Mouse (Mus musculus): ENCODE data around the gene Inpp1.

Inpp1 gene

DNA sequence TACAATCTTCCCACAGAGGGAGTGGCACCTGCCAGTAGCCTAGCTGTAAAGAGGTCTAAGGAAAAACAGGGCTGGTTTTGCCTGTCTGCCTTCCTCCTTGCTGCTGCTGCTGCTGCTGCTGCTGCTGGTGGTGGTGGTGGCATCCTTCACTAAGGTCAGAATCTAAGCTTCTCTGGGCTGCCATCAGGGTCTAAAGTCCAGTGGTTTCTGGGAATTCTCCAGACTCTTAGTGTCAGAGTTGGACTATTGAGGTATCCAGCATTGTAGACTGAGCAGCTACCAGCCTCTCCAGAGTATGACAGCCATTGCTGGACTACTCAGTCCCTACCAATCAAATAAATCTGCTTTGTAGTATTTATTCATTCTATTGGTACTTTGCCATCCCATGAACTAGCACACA, 24.8 kb downstream of the Inpp1 start:
- DNase-seq (ENCODE audit: low read depth): no peak

GRCm38 (mm10) chr1:52787254-52787653, 30.2 kb downstream of the Inpp1 start:
- DNase-seq (ENCODE audit: low read depth): no peak

DNA sequence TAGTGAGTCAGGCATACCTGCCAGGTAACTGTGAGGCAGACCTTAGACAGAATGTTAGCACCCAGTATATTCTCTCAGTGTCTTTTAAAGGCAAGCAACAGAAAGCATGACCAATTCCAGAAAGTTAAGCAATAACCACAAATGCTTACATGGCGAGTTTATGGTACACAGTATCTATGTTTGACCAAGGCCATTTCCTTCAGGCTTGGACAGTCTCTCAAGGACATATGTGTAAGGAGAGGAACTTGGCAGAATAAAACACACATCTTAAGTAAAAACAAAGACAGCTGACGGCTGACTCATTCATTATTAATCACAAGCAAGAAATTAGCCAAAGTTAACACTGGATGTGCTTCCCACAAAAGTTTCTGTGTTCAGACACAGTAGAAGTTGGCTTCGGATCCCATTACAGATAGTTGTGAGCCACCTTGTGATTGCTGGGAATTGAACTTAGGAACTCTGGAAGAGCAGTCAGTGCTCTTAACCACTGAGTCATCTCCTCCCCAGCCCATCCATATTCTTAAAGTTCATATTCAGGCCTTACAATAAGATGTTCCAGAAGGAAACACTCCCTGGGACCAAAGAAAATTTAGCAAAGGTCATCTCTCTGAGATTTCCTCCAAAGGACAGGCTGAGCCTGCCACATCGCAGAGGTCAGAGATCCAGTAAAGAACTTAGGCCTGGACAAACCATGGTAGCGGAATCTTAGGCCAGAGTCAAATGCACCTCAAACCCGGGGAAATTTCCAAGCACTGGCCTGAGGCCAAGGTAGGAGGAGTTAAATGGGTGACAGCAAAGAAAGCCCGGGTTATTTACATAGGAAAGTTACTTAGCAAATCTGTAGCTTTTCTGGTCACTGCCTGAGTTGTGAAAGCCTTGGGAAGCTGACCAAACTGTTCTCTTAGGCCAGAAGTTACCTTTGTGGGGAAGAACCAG, 52.0 kb downstream of the Inpp1 start:
- no peak for DNase-seq (ENCODE audit: low read depth)

GRCm38 (mm10) chr1:52763894-52764809, 53.3 kb downstream of the Inpp1 start:
- peak; percentile 31 for DNase-seq (ENCODE audit: low read depth)

- no peak for DNase-seq (ENCODE audit: low read depth)
Measured at GRCm38 (mm10) chr1:52758174-52758573, 59.3 kb downstream of the Inpp1 start.

GRCm38 (mm10) chr1:52754331-52754730, 63.2 kb downstream of the Inpp1 start:
- DNase-seq (ENCODE audit: low read depth): no peak

DNA sequence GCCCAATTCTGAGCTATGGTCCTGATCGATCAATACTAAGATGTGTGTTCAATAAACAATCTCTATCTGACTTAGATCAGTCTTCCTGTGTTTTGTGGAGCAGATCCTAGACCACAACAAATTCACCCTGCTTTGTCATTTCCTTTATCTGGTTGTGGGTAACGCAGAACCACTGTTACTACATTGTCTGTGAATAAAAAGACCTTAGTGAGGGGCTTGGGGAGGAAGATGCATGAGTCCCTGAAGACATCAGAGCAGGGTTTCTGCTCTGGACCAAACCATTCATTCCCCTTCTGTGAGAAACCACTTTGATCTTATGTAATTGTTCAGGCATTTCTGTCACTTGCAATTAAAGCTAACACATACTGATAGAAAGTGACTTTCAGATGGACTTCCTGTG, 63.7 kb downstream of the Inpp1 start:
- peak; percentile 23 for DNase-seq (ENCODE audit: low read depth)

- DNase-seq (ENCODE audit: low read depth): no peak
Measured at GRCm38 (mm10) chr1:52752706-52753105, 64.8 kb downstream of the Inpp1 start.

- DNase-seq (ENCODE audit: low read depth): peak; percentile 29
Measured at GRCm38 (mm10) chr1:52751634-52752033, 65.9 kb downstream of the Inpp1 start.

GRCm38 (mm10) chr1:52749978-52750377, 67.5 kb downstream of the Inpp1 start:
- DNase-seq (ENCODE audit: low read depth): no peak

- DNase-seq (ENCODE audit: low read depth): peak; percentile 83
Measured at GRCm38 (mm10) chr1:52748260-52748659, 69.2 kb downstream of the Inpp1 start.

DNA sequence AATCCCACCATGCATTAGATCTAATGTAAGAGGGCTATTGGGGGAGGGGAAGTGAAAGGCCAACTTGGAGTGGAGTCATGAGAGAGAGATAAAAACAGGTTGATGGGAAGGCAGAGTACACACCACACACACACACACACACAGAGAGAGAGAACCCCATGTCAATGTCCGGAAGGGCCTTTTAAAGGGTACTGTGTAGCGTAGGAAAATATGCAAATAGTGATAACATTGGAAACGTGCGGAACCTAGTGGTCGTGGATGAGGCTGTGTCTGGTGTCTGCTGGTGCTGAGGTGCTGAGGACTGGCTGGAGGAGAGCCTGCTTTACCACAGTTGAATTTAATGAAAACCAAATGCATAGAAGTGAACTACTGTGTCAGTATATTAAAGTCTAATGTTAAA, 74.9 kb downstream of the Inpp1 start:
- no peak for DNase-seq (ENCODE audit: low read depth)
